Mouse (Mus musculus): ENCODE results near the gene Dnhd1.
A peak's percentile ranks its signal among the peaks of the same experiment; 100 is the strongest.
"Not testable (repeated sequence)": the region's sequence is repeated elsewhere in the genome, so short reads cannot be mapped to it uniquely, and the experiment has no call there.

Dnhd1 gene

GRCm38 (mm10) chr7:105640894-105641255 is 9.8 kb upstream of the Dnhd1 start:
- DNase-seq = peak; percentile 23 to 62

- no peak for DNase-seq
Measured at GRCm38 (mm10) chr7:105641936-105642335, 8.7 kb upstream of the Dnhd1 start.

GRCm38 (mm10) chr7:105685541-105686197 is 35.0 kb downstream of the Dnhd1 start:
- no peak for DNase-seq

DNA sequence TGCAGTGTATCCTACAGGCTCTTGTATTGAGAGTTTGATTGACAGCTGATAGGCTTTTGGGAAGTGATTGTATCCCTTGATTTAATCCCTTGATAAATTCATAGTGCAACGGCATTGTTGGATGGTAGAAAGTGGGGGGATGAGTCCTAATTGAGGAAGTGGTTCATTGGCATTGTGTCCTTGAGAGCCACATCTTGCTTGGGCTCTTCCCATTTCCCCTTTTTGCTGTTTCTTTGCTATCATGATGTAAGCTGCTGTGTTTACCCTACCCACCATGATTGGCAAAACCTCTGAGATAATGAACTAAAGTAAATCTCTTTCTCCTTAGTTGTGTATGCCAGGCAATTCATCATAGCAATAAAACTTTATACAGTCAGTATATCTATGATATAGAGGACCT is 40.2 kb downstream of the Dnhd1 start:
- no peak for DNase-seq

GRCm38 (mm10) chr7:105703184-105703583 is 52.6 kb downstream of the Dnhd1 start:
- no peak for DNase-seq

DNA sequence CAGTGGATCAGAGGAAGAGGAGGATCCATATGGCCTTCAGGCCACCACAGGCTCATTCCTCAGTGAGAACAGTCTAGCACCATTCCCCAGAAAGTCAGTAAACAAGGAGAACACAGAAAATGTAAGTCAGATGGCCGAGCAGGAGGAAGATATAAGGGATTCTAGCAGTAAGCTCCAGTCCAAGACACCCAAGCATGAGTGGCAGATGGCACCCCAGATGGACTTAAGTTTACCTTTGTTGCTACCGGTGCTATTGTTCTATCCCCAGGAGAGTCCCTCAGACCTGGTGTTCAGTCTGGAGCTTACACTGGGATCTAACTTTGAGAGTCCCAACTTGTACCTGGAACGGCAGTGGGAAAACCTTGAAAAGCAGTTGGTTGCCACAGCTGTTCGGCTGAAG is 53.2 kb downstream of the Dnhd1 start:
- no peak for DNase-seq

GRCm38 (mm10) chr7:105708733-105709132 is 58.1 kb downstream of the Dnhd1 start:
- no peak for DNase-seq

GRCm38 (mm10) chr7:105715366-105715765 is 64.7 kb downstream of the Dnhd1 start:
- DNase-seq = no peak

- no peak for DNase-seq
Measured at GRCm38 (mm10) chr7:105721916-105722315, 71.3 kb downstream of the Dnhd1 start.

DNA sequence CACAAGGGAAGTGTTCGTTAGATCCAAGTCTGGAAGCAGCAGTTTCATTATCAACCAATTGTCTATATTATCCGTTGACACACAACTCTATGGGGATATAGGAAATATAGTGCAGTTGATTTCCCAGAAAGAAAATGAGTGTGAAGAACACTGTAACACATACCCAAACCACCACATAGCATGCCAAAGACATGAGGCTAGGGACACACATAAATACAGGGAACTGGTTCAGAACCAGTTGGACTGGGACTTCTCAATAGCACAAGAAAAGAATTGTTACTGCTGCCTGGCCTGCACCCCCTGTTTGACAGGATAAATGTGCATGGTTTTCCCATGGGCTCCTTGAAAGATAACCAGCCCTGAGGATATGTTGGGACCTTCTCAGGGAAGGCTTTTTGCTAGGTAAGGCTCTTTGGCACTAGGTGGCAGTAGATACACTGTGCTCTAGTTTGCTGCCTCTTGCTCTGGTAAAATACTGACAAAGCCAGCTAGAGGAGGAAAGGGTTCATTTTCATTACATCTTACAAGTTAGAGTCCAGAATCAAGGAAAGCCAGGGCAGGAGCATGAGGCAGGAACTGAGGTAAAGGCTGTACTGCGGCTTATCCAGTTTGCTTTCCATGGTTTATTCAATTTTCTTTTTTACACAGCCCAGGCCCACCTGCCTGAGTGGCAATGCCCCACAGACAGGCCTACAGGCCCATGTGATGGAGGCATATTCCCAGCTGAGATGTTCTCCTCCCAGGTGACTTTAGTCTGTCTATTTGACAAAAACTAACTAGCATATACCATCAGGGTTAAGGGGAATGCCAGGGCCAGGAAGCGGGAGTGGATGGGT is 75.7 kb downstream of the Dnhd1 start:
- DNase-seq = peak in 1 of 2 experiments; percentile 62

- DNase-seq = no peak
Measured at GRCm38 (mm10) chr7:105726980-105727325, 76.3 kb downstream of the Dnhd1 start.

GRCm38 (mm10) chr7:105728701-105729428 is 78.2 kb downstream of the Dnhd1 start:
- no peak for DNase-seq

DNA sequence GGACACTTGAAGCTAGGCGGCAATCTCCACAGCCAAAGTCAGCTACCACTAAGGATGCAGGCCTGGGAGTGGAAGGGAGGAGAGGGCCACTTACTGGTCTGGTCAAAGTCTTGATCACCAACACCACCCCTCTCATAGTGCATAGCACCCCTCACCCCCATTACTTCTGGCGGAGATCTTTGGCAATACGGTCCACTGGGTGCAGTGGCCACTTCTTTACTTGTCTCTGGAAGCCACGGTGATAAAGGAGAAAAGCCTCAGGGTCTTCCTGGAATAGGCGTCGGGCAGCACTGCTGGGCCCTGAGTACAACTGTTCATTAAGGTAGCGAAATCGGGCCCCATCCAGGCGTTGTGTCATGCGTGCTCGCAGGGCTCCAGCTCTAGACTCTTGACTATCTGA is 83.2 kb downstream of the Dnhd1 start:
- DNase-seq = no peak

- DNase-seq = no peak
Measured at GRCm38 (mm10) chr7:105734826-105735225, 84.2 kb downstream of the Dnhd1 start.

DNA sequence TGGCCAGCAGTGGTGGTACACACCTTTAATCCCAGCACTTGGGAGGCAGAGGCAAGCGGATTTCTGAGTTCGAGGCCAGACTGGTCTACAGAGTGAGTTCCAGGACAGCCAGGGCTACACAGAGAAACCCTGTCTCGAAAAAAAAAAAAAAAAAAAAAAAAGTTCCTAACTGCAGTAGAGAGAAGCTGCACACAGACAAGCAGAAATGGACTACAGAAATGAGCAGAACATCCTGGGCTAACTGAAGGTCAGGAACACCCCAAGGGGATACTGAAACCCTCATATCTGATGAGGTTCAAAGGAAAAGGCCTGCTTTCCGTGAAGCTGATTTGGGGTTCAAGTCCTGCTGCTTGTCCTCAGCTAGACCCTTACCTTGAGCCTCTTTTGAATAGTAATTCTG is 84.8 kb downstream of the Dnhd1 start:
- not testable (repeated sequence) for DNase-seq

DNA sequence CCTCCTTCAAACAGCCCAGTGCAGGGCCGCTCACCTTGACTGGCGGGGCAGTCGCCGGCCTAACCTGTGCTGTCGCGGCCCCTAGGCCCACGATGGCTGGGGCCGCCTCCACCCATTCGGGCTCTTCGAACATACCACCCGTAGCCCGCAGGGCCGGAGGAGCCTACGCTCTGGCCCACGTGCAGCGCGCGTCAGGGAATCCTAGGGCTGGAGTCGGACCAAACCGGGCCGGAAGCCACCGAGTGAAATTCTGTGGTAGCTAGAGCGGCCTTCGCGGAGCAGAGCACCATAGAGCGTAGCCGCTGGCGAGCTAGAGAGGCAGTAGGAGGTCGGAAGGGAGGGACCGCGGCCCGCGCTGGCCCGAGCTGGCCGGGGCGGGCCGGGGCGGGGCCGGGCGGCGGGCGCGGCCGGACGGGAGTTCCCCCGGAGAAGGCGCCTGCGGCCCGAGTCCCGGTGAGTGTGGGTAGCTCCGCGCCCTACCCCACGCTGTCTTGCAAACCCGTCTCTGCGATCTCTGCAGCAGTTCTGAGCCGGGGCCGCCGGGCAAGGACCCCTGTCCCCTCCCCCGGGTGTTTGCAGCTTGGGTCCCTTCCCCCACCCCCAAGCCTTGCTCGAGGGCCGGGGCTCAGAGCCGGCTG is 85.8 kb downstream of the Dnhd1 start, which contains the start of gene Ilk:
Gene Ilk, plus strand, starts transcription at position 329 of the 638 bp plus-strand sequence.
- DNase-seq = peak; percentile 94 to 97

- peak; percentile 43 to 61 for DNase-seq
Measured at GRCm38 (mm10) chr7:105736911-105737521, 86.4 kb downstream of the Dnhd1 start, which contains the start of gene Rrp8. Rrp8 (minus strand) TSS chr7:105737385.

- no peak for DNase-seq
Measured at GRCm38 (mm10) chr7:105737648-105738047, 87.0 kb downstream of the Dnhd1 start.

- DNase-seq = no peak
Measured at GRCm38 (mm10) chr7:105738286-105738685, 87.7 kb downstream of the Dnhd1 start.

- peak; percentile 75 to 88 for DNase-seq
Measured at GRCm38 (mm10) chr7:105738948-105739347, 88.3 kb downstream of the Dnhd1 start.

DNA sequence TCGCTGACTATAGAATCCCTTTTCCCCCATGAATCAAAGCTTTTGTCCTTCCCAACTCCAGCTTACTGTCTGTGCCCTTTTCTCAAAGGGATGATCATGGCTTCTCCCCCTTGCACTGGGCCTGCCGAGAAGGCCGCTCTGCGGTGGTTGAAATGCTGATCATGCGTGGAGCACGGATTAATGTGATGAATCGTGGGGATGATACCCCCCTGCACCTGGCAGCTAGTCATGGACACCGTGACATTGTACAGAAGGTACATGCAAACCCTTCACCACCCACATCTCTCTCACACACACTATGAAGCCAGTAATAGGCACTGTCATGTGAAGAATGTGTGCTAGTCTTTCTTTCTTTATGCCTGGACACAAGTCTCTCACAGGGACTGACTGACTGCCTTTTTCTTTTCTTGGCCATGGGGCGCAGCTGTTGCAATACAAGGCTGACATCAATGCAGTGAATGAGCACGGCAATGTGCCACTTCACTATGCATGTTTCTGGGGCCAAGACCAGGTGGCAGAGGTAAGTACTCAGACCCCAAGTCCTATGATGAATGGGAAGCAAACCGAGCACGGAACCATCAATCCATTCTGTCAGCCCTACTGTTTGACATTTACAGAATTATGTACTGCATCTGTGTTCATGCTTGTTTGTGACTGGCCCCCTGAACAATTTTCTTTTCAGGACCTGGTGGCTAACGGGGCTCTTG is 89.6 kb downstream of the Dnhd1 start:
- peak in 1 of 2 experiments; percentile 23 for DNase-seq

- no peak for DNase-seq
Measured at GRCm38 (mm10) chr7:105740851-105741250, 90.2 kb downstream of the Dnhd1 start.

Data from kidney, postnatal 25 days (tissue).